Mouse (Mus musculus) kidney, adult 11 months (tissue): ENCODE data around the gene Cyp4f13.

Experiments used
- DNase-seq: peaks from one replicate; pipeline ENCODE4 v3.0.0; 2022

Cyp4f13 gene

GRCm38 (mm10) chr17:32947215-32947914 lies at the start of gene Cyp4f13:
Gene Cyp4f13, minus strand, starts transcription at chr17:32947402.
- DNase-seq: peak; percentile 95

DNA sequence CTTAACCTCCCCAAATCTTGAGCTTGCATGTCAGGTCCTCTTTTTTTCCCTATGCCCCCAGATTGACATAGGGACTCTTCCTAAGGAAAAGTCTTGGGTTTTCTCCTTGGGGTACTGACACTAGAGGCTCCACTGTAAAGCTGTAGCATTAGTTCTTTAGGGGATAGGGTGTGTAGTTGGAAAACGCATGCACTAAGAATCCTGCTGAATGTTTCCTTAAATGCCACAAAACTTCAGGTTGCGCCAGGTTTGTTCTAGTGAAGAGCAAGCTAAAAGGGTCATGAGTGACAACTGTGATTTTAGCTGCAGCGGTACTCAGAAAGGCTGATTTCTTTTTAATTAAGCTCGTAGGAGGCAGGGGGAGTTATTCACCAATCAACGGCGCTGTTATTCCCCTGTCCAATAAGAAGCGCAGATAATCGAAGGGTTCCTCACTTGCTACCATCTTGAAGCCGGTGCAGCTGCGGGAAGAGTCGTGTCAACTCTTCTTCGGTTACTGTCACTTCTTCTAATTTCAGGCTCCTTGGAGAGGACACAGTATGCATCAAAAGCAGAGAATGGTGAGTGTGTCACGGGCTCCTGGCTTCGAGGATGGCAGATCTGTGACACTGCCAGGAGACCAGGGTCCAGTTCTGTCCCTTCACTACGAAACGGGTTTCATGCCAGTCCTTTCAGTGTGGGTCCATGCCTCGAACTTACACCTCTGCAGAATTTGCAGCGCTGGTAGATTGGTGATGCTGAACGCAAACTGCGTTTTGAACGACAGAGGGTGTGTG lies 45.7 kb upstream of the Cyp4f13 start, which contains the start of gene Zfp952:
Gene Zfp952, plus strand, starts transcription at position 431 of the 776 bp plus-strand sequence.
- peak; percentile 91 for DNase-seq

DNA sequence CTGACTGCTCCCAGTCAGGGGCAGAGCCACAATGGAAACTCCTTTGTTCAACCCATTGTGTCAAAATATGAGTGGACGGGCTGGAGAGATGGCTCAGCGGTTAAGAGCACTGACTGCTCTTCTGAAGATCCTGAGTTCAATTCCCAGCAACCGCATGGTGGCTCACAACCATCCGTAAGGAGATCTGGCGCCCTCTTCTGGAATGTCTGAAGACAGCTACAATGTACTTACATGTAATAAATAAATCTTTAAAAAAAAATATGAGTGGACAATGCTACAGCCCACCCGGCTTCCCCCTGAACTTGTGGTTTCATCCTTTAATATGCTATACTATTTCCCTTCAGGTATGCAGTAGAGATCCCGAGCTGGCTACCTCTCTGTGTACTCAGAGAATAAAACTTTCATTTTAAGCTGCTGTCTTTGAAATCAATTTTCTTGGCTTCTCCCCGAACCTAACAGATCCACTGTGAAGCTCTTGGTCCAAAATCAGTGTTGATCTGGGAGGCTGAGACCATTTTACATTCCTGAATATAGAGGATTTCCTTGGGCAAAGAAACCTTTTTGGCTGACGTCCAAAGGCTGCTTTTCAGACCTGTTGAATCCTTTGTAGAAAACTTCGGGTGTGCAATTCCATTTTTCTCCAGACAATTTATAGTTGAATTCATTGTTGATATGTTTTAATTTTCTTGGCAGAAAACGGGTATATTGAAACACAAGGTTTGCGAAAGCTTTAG lies 44.9 kb upstream of the Cyp4f13 start:
- DNase-seq: no peak

DNA sequence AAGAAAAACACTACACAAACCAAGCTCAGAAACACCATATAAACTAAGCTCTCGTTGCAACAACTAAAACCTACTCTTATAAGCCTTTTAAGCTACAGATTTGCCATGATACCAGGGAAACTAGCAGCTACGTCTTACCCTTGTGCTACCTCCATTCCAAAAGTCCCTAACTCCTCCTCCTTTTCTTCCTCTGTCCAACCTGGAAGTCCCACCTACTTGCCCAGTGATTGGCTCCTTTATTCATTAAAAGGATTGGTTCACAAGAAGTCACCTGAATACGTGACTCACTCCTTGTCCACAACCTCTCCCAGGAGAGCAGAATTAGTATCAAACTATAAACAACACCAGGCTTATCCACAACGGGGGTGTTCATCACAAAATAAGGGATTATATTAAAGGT lies 39.1 kb upstream of the Cyp4f13 start:
- no peak for DNase-seq

GRCm38 (mm10) chr17:32981361-32981760 lies 34.2 kb upstream of the Cyp4f13 start:
- no peak for DNase-seq

DNA sequence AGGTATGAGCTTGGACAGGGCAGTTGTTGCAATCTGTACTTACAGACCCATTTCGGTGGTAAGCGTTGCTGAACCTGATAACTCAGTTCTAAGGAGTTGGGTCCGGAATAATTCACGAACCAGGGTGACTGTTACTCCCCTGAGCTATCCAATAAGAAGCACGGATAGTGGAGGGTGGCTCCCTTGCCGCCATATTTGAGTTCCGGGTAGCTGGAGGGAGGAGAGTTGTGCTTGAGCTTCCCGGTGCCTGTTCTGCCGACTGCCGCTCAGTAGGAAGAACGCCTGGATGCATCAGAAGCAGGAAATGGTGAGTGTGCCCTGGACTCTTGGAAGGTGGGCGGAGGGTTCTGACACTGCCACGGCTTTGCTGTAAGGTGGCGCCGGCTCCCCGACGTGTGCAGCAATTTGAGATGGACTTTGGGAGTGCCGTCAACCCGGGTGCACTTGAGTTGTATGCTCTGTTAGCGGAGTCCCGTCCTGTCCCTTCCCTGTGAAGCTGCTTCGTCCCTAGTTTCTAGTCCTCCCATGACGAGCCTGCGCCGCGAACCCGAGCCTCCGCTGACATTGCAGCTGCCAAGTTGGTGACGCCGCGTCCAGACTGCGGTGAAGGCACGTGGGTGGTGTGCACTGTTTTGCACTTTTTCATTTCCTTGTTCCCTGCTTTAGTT lies 18.6 kb upstream of the Cyp4f13 start, which contains the start of gene Zfp472:
Gene Zfp472, plus strand, starts transcription at position 192 of the 668 bp plus-strand sequence.
- DNase-seq: peak; percentile 92

GRCm38 (mm10) chr17:32965253-32965622 lies 18.0 kb upstream of the Cyp4f13 start:
- no peak for DNase-seq

- peak; percentile 57 for DNase-seq
Observed at GRCm38 (mm10) chr17:32951441-32951840, 4.2 kb upstream of the Cyp4f13 start.

DNA sequence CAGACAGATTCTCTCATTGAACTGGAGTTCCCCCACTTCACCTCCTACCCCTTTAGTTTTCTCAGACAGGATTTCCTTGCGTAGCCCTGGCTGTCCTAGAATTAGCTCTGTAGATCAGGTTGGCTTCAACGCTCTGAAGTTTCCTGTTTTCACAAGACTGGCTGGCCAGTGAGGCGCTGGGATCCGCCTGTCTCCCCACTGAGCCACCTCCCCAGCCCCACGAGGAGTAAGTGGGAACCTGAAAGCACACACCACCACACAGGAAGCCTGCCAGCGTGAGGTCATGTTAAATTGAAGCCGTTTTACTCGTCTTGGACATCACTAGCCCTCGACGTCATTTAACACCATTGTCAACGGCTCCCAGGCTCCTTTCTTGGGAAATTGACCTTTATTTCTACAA lies 3.8 kb upstream of the Cyp4f13 start:
- no peak for DNase-seq

- DNase-seq: no peak
Observed at GRCm38 (mm10) chr17:32950136-32950535, 2.9 kb upstream of the Cyp4f13 start.

DNA sequence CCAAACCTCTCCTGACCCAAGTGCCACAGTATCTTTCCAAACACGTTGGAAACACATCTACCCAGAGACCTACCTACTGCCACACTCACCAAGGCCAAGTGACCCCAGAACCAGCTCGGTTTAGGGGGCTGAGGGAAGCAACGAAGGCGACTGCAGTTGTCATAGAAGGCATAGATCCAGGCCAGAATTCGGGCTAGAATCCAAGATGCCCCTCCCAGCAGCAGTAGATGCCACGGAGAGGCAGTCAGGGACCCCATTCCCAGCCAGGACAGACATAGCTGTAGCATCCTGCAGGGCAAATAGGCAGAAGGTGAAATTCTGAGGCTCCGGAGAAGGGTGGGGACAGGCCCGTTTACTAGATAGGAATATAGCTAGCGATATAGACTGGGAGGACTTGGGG lies 486 bp downstream of the Cyp4f13 start:
- no peak for DNase-seq

DNA sequence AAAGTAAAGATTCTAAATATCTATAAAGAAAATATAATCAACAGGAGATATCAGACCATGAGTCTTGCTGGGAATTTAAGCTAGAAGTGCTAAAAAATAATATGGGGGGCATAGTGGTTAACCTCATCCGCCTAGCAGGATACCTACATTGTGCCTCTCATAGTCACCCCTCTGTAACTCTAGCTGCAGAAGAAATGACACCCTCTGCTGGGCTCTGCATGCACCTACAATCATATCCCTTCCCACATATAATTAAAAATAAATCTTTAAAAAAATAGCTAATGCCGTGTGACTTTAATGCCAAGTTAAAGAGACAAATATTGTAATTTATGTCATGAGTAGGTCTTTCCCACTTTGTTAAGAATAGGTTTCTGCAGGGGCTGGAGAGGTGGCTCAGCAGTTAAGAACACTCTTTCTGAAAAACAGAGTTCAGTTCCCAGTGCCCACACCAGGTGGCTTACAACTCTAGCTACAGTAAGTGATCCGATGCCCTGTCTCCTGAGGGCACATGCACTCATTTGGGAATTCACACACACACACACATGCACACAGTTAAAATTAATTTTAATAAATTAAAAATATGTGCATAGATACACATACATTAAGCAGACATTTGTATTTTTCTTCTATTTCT lies 2.7 kb downstream of the Cyp4f13 start:
- no peak for DNase-seq

GRCm38 (mm10) chr17:32943661-32944060 lies 3.5 kb downstream of the Cyp4f13 start:
- no peak for DNase-seq

- DNase-seq: no peak
Observed at GRCm38 (mm10) chr17:32939831-32940230, 7.4 kb downstream of the Cyp4f13 start.

- DNase-seq: no peak
Observed at GRCm38 (mm10) chr17:32927803-32928202, 19.4 kb downstream of the Cyp4f13 start.

DNA sequence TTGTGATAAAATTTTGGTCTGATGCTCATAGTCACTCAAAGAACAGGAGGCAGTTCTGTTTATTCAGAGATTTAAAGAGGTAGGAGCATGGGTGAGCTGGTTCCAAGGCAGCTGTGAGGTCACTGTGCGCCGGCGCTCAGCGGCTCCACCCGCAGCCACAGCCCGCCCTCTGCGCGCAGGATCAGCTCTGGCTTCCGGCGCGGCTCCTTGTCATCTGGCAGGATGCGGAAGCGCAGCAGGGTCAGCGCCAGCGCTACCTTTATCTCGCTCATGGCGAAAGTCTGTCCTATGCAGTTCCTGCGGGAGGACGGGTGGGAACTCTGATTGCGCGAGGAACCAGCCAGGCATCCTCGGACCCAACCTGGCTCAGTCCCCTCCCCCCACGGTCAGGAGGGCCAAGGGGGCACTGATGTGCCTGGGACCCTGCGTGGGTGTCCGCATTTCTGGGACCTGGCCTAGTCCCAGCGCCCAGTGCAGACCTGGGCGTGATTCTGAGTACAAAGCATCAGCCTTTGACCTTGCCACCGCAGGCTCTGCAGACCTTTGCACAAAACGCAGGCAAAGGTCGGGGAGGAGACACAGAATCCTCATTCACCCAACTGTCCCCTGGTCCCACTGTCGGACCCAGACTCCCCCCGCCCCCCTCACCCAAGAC lies 22.4 kb downstream of the Cyp4f13 start:
- peak; percentile 69 for DNase-seq

DNA sequence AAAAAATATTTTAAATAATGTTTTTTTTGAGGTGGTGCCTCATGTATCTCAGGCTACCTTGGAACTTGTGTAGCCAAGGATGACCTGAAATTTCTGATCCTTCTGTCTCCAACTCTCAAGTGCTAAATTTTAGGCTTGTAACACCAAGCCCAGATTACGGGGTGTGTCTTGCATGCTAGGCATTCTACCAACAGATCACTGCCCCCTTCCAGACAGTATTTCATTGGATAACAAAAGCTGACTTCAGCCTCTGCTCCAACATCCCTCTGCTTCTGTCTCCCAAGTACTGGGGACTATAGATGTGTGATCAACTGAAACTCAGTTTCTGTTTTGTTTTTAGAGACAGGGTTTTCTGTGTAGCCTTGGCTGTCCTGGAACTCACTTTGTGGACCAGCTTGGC lies 23.5 kb downstream of the Cyp4f13 start:
- no peak for DNase-seq

DNA sequence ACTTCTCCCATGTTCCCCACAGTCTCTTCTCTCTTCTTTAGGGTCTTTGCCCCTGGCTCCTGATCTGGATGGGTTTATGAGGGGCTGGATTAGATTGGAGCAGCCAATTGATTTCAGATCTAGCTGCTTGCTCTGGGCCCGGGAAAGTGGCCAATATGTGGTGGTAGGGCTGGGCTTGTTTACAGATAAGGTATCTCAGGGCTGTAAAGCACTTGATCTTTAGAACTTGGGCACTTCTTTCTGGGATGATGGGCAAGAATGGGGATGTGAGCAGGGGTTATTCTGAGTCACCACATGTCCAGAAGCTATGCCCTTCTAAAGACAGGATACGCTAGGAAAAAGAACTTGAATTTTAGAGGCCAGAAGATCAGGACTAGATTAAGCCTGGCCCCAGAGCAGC lies 28.1 kb downstream of the Cyp4f13 start:
- no peak for DNase-seq

DNA sequence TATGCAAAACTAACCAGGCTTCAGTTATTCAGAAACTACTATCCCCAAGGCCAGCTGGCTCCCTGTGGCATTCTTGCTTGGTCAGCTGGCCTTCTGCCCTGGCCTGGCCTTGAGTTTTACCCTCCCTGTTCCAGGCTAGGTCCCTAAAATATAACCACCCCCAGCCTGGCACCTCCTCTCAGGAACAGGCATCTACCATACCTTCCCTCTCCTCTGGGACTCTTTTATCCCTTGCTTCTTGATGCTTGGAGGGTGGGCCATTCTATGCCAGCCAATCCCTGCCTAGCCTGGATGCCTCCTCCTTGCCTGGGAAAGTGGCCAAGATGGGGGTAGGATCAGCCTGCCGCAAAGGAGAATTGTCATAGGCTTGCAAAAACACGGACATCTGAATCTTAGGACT lies 30.1 kb downstream of the Cyp4f13 start, which contains the start of gene Cyp4f14:
Gene Cyp4f14, minus strand, starts transcription at position 212 of the 400 bp plus-strand sequence.
- DNase-seq: peak; percentile 74

GRCm38 (mm10) chr17:32916075-32916474 lies 31.1 kb downstream of the Cyp4f13 start:
- no peak for DNase-seq

DNA sequence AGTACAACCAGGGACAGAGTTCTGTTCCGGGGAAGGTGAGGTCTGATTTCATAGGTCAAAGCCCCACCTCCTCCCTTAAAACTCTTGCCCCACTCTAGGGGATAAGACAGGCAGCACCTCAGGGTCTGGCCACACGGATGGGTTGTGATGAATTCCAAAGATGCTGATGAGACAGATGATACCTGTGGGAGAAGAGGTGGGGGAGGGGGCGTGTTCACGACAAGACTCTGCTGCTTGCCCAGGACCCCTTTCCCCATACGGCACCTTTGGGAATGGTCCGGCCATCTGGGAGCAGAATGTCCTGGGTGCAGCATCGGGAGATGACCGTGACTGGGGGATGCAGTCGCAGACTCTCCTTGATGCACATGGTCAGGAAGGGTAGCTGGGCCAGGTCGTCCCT lies 41.0 kb downstream of the Cyp4f13 start:
- no peak for DNase-seq

DNA sequence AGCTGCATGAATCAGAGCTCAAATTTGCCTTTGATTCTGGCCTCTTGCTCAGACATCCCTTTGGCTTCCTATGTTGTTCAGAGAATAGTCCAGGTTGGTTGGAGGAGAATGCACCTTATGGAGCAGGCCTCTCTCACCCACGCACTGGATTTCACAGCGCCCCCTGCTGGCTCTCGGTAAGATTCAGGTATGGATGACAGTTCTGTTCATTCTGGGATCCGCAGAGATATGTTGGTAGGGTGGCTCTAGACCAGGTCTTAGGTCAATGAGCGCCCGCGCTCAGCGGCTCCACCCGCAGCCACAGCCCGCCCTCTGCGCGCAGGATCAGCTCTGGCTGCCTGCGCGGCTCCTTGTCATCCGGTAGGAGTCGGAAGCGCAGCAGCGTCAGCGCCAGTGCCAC lies 42.0 kb downstream of the Cyp4f13 start:
- peak; percentile 21 for DNase-seq
